Mouse (Mus musculus) C2C12 (cell line): ENCODE results near the gene Sepsecs.

Experiments used
- CEBPB ChIP-seq: IDR thresholded peaks from one replicate; pipeline ENCODE4 v1.6.1; 2011; ENCODE audit warnings: low read depth, mild to moderate bottlenecking, control low read depth, moderate library complexity
- CTCF ChIP-seq: IDR thresholded peaks from one replicate; pipeline ENCODE4 v1.5.1; 2011; ENCODE audit not compliant: control insufficient read depth, insufficient read depth, insufficient read length
- FOSL1 ChIP-seq: IDR thresholded peaks from one replicate; pipeline ENCODE4 v1.8.0; 2011; ENCODE audit warnings: mild to moderate bottlenecking, low read length; ENCODE audit not compliant: poor library complexity, insufficient read depth, severe bottlenecking
- MAX ChIP-seq: IDR thresholded peaks from one replicate; pipeline ENCODE4 v1.6.1; 2011; ENCODE audit warnings: mild to moderate bottlenecking, control low read depth
- MYOD1 ChIP-seq: IDR thresholded peaks from one replicate; pipeline ENCODE4 v1.6.1; 2011; ENCODE audit warnings: low read depth; ENCODE audit not compliant: control insufficient read depth, insufficient read length
- USF1 ChIP-seq: IDR thresholded peaks from one replicate; pipeline ENCODE4 v1.6.1; 2011; ENCODE audit warnings: low read depth, mild to moderate bottlenecking, control low read depth, moderate library complexity

GRCm38 (mm10) chr5:52652086-52652485 is 17.4 kb downstream of the Sepsecs start:
- TF ChIP-seq USF1 (no peak), CTCF (no peak), MAX (no peak), CEBPB (no peak), MYOD1 (no peak), FOSL1 (no peak)
